Mouse (Mus musculus) heart, postnatal 0 days (tissue): ENCODE results near the gene Pcsk2. TPM values are rescaled to one million over a fixed set of nuclear protein-coding genes. Genes with fewer than 3 reads are reported as not detected.

ENCODE experiments used
- ATAC-seq: fragments of 200-750 bp; cut with Nextera tagmentation; 2 replicates; pipeline ENCODE4 v1.8.0; 2017; ENCODE audit warnings: low read depth, moderate number of reproducible peaks, moderate library complexity; ENCODE audit not compliant: insufficient read depth
- DNase-seq: peaks from one replicate; pipeline ENCODE4 v3.0.0-alpha.2; 2016; ENCODE audit warnings: low spot score
- H3K27ac ChIP-seq: fragments of 300-500 bp; sonication (generic); 2 replicates; pipeline ENCODE4 v1.5.1; 2014; ENCODE audit warnings: low read depth, mild to moderate bottlenecking
- H3K27me3 ChIP-seq: fragments of 300-500 bp; sonication (generic); 2 replicates; pipeline ENCODE4 v1.6.1; 2014; ENCODE audit warnings: low read length, mixed read lengths; ENCODE audit not compliant: control insufficient read depth, insufficient read depth
- H3K36me3 ChIP-seq: fragments of 300-500 bp; sonication (generic); replicated peaks from 2 replicates; pipeline ENCODE4 v1.6.1; 2014; ENCODE audit warnings: low read length, mixed read lengths; ENCODE audit not compliant: control insufficient read depth, insufficient read depth
- H3K4me1 ChIP-seq: fragments of 300-500 bp; sonication (generic); 2 replicates; pipeline ENCODE4 v1.6.1; 2014; ENCODE audit warnings: antibody characterized with exemption; ENCODE audit not compliant: control insufficient read depth, insufficient read depth
- H3K4me2 ChIP-seq: fragments of 300-500 bp; sonication (generic); 2 replicates; pipeline ENCODE4 v1.6.1; 2014; ENCODE audit warnings: low read depth, mild to moderate bottlenecking, low read length, moderate library complexity
- H3K4me3 ChIP-seq: fragments of 300-500 bp; sonication (generic); 2 replicates; pipeline ENCODE4 v1.5.1; 2014; ENCODE audit warnings: low read depth, low read length
- H3K9ac ChIP-seq: fragments of 300-500 bp; sonication (generic); replicated peaks from 2 replicates; pipeline ENCODE4 v1.6.1; 2014; ENCODE audit warnings: low read depth, low read length, mixed read lengths
- H3K9me3 ChIP-seq: fragments of 300-500 bp; sonication (generic); replicated peaks from 2 replicates; pipeline ENCODE4 v1.6.1; 2016; ENCODE audit warnings: low read length; ENCODE audit not compliant: control insufficient read depth
- CTCF ChIP-seq: IDR thresholded peaks from 2 replicates; pipeline ENCODE4 v1.5.1; 2016; ENCODE audit warnings: antibody characterized with exemption, control low read depth, low read depth
- EP300 ChIP-seq: IDR thresholded peaks from 2 replicates; pipeline ENCODE4 v1.6.1; 2016; ENCODE audit warnings: antibody characterized with exemption, low read depth
- WGBS: fragments of 180-500 bp; shearing (Covaris S2); extraction: QIAGEN DNeasy Blood & Tissue Kit; methylation state at CpG from one replicate; pipeline ENCODE4 v1.1.7; 2014; 5-methylcytosine and 5-hydroxymethylcytosine counted together
- polyA plus RNA-seq: library from polyadenylated mRNA; unstranded; fragments of >200 nt; fragmentation: Nextera tagmentation; extraction: Ambion mirVana; gene quantifications from 2 replicates; pipeline ENCODE4 v1.2.1, GENCODE M21; 2015
- total RNA-seq: library from RNA; depleted of rRNA; stranded (reverse); fragments of >200 nt; gene quantifications from 2 replicates; pipeline ENCODE4 v1.2.3, GENCODE M21; 2014; ENCODE audit warnings: low replicate concordance

Pcsk2 gene
- total and polyA plus RNA-seq, 2 experiments from 2014 or later, result 0.05 TPM; not detected in 1

DNA sequence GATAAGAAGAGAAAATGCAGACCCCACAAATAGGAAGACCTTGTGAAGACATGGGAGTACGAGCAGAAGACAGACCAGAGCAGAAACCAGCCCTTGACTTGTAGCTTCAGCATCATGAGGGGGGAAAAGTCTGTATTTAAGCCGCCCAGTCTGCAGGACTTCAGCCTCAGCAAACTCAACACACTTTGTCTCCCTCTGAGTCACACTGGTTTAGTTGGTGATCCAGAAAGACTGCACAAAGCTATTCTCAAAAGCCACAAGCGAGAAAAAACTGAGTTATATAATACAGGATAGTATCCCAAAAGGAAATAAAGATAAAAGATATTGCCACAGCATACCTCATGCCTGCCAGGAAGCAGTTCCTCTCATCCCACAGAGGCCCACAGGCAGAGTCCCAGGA is 67.5 kb downstream of the Pcsk2 start:
- DNase-seq (no peak), ATAC-seq (no peak)
- Histone ChIP-seq H3K27ac (no peak overlapping the region), H3K4me1 (no peaks in the 10 kb centered on the region), H3K4me3 (no peak overlapping the region), H3K4me2 (no peak overlapping the region), H3K36me3 (no peaks in the 10 kb centered on the region), H3K9ac (no peak overlapping the region), H3K27me3 (no peaks in the 10 kb centered on the region), H3K9me3 (no peaks in the 10 kb centered on the region)
- 60% methylated on average over 3 of the region's 3 CpGs for WGBS
- TF ChIP-seq EP300 (no peak), CTCF (no peak)

- Histone ChIP-seq H3K4me3 (no peak overlapping the region), H3K27ac (no peak overlapping the region), H3K36me3 (no peaks in the 10 kb centered on the region), H3K9me3 (no peaks in the 10 kb centered on the region), H3K27me3 (no peaks in the 10 kb centered on the region), H3K9ac (no peak overlapping the region), H3K4me2 (no peak overlapping the region), H3K4me1 (no peaks in the 10 kb centered on the region)
- no peak for TF ChIP-seq EP300
- no peak for TF ChIP-seq CTCF
- ATAC-seq, result no peak
- WGBS, result 68% methylated on average over 5 of the region's 5 CpGs
- DNase-seq, result no peak
These were observed 68.8 kb downstream of the Pcsk2 start for GRCm38 (mm10) chr2:143614775-143615174.

DNA sequence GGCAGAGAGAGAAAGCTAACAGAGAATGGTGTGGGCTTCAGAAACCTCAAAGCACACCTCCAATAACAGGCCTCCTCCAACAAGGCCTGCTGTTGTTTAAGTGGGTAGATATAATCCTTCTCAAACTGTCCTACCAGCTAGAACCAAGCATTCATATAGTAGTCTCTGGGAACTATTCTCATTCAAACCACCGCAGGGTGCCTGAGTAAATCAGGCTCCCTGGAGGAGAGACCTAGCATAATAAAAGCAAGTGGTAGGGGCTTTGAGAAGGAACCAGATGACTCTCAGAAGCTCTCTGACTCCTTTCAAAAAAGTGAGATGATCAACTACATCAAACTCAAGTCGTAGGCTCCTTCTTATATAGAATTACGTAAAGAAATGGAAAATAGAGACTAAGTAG is 75.0 kb downstream of the Pcsk2 start:
- no peaks in the 10 kb centered on the region for H3K4me1 ChIP-seq
- DNase-seq, result no peak
- H3K27ac ChIP-seq, result no peak overlapping the region
- H3K27me3 ChIP-seq, result no peaks in the 10 kb centered on the region
- WGBS, result 36% methylated on average over 3 of the region's 3 CpGs
- TF ChIP-seq EP300 (no peak), CTCF (no peak)
- no peak overlapping the region for H3K4me3 ChIP-seq
- no peaks in the 10 kb centered on the region for H3K9me3 ChIP-seq
- H3K36me3 ChIP-seq, result no peaks in the 10 kb centered on the region
- H3K9ac ChIP-seq, result no peak overlapping the region
- H3K4me2 ChIP-seq, result no peak overlapping the region
- ATAC-seq, result no peak

DNA sequence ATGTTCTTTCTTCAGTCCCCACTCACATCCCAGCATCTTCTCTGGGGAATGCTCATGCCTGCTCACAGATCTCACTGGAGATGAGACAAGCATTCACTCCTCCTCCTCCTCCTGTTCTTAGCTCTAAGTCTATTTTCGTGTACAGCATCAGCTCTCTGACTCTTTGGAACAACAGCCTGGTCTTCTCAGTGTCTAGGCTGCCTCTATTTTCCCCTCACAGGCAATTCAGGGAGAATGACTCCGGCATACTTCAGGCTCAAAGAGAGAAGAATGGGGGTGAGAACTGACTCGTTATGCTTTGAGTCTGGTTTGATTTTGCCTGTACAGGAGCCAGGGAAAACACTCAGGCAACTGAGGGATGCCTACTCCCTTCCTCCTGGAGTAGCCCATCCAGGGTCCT is 78.0 kb downstream of the Pcsk2 start:
- no peaks in the 10 kb centered on the region for H3K9me3 ChIP-seq
- no peak overlapping the region for H3K4me2 ChIP-seq
- WGBS, result 45% methylated on average over 3 of the region's 3 CpGs
- H3K9ac ChIP-seq, result no peak overlapping the region
- no peak overlapping the region for H3K27ac ChIP-seq
- no peak for ATAC-seq
- H3K4me1 ChIP-seq, result no peaks in the 10 kb centered on the region
- H3K27me3 ChIP-seq, result no peaks in the 10 kb centered on the region
- no peak for DNase-seq
- H3K36me3 ChIP-seq, result no peaks in the 10 kb centered on the region
- H3K4me3 ChIP-seq, result no peak overlapping the region
- TF ChIP-seq CTCF (no peak), EP300 (no peak)

DNA sequence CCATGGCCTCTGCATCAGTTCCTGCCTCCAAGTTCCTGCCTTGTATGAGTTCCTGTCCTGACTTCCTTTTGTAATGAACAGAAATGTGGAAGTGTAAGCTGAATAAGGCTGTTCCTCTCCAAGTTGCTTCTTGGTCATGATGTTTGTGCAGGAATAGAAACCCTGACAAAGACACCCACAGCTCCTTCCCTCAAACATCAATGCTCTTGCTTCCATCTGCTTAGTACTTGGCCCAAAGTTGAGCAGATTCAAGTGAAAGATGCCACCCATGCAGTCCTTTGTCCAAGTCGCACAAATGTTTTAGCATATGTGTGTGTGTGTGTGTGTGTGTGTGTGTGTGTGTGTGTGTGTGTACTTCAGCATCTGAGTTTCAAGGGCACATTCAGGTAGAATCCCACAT is 97.3 kb downstream of the Pcsk2 start:
- no peak for ATAC-seq
- Histone ChIP-seq H3K4me3 (no peak overlapping the region), H3K36me3 (no peaks in the 10 kb centered on the region), H3K9ac (no peak overlapping the region), H3K27me3 (no peaks in the 10 kb centered on the region), H3K9me3 (no peaks in the 10 kb centered on the region), H3K27ac (no peak overlapping the region), H3K4me1 (no peaks in the 10 kb centered on the region), H3K4me2 (no peak overlapping the region)
- TF ChIP-seq CTCF (no peak), EP300 (no peak)
- WGBS, result 58% methylated on average over 1 of the region's 1 CpGs
- no peak for DNase-seq

DNA sequence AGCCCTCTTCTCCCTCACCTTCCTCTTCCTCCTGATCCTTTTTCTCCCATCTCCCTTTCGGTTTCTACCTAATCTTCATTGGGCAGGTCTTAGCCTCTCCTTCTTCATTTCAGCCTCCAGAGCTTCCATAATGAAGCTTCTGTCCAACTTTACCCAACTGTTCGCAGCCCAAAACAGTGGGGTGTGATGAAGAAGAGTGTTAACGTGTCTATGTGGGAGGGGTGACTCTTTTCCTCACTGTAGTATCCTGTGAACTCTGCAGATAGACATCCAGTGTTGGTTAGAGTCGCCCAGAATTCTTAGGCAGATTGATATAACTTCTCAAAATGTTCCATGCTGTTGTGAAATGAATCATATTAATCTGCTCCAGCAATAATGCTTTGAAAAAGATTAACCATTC is 98.4 kb downstream of the Pcsk2 start:
- Histone ChIP-seq H3K27me3 (no peaks in the 10 kb centered on the region), H3K4me2 (no peak overlapping the region), H3K36me3 (no peaks in the 10 kb centered on the region), H3K27ac (no peak overlapping the region), H3K9me3 (no peaks in the 10 kb centered on the region), H3K4me3 (no peak overlapping the region), H3K9ac (no peak overlapping the region), H3K4me1 (no peaks in the 10 kb centered on the region)
- WGBS, result 60% methylated on average over 4 of the region's 4 CpGs
- no peak for DNase-seq
- ATAC-seq, result no peak
- TF ChIP-seq CTCF (no peak), EP300 (no peak)
